Mouse (Mus musculus): ENCODE results near the gene Myef2.
"Not testable (repeated sequence)": the region's sequence is repeated elsewhere in the genome, so short reads cannot be mapped to it uniquely, and the experiment has no call there.

Myef2 gene

DNA sequence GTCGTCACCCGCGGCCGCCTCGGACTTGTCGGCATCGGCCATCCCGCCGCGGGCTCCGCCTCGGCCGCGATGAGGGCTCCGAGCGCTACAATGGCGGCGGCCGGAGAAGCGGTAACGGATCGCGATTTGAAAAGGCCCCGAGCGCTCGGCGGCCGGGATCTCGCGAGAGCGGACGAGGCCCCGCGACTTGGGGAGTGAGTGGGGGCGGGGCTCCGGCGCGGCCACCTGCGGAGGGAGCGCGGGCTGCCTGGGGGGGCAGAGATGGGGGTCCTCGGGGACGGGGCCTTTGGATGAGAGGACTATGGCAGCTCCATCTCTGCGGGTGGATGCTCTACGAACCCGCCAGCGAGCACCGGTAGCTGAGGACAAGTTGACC is at the start of gene Myef2:
Gene Myef2, minus strand, starts transcription at position 185 of the 376 bp plus-strand sequence.
- peak; percentile 82 for DNase-seq (ENCODE audit: low read depth, low spot score)

DNA sequence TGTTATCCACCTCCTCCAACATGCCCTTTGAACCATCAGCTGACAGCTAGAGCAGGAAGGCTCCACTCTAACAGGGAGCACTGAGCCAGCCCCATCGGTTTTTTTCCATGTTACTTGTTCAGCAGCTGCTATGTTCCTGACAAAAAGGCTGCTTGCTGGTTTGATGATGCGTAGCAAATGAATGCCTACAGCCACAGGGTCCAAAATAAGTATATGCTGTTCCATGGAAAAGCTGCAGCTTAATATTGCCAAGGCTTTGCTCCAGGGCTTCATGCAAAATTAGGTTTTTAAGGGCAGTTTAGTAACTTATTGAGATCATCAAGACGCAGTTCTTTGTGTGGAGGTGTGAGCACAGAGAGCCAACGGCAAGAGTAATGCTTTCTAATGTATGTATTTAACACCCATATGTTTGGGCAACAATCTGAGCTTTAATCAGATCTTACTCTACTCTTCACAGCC is 38.6 kb upstream of the Myef2 start:
- no peak for DNase-seq (ENCODE audit: low read depth, low spot score)

DNA sequence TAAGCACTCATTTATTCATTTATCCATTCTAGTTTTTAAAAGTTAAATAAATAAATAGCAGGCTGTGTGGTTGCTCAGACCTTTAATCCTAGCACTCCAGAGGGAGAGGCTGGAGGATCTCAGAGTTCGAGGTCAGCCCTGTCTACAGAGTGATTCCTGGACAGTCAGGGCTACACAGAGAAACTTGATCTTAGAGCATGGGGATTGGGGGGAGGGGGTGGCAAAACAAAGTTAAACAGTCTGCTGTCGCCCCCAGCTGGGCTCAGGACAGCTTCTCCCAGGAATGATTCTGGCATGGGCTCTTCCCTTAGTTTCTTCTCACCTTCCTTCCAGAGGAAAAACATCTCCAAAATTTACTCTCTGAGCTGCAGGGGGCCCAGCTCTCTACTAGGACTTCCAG is 32.0 kb upstream of the Myef2 start:
- no peak for DNase-seq (ENCODE audit: low read depth, low spot score)

DNA sequence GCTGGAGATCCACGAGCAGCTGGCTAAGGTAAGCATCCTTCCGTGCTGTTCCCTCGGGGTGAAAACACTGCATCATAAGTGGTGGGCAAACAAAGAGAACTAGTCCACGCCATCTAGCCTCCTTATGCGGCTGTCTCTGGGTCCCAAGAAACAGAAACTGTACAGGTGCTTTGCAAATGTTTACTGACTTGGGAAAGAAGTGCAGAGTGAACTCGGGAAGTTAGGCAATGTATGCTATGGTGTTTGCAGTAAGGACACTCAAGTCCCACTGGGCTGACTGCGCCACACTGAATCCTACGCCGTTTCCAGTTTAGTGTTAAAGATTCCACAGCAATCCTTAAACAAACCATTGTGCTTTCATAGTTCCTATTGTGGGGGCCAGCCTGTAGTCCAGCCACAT is 30.8 kb upstream of the Myef2 start:
- DNase-seq (ENCODE audit: low read depth, low spot score): no peak

DNA sequence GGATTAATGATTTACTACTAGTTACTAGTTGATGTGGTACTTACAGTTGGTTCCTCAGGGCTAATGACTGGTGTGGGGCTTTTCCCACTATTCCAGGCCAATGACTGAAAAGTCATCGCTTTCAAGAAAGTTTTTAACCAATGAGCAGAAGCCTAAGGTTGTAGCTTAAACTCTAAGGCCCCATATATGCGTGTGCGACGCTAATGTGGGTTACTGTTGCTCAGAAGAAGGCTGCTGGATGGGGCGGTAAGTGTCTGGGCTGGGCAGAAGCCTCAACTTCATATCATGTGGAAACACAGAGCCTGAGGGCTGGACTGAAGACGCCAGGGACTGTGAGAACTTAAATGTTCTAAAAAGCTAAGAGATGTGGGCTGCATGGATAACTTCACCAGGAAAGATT is 28.9 kb upstream of the Myef2 start, which contains the start of gene Slc12a1:
Gene Slc12a1, plus strand, starts transcription at position 118 of the 400 bp plus-strand sequence.
- no peak for DNase-seq (ENCODE audit: low read depth, low spot score)

DNA sequence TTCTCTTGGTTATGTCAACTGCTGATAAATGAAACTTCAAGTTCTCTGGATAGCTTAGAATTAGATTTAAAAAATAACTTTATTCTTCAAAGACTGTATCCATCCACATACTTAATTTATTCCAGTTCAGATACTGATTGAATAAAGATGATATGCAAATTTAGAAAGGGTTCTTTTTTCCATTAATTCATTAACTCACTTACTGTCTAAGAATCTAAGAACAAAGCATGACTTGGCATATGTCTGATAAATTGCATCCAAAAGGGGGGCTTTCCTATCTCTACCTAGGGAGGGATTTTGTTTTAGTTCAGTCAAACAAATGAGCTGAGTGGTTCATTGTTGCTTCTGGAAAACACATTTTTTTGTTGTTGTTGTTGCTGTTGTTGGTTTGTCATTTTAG is 18.9 kb upstream of the Myef2 start:
- no peak for DNase-seq (ENCODE audit: low read depth, low spot score)

DNA sequence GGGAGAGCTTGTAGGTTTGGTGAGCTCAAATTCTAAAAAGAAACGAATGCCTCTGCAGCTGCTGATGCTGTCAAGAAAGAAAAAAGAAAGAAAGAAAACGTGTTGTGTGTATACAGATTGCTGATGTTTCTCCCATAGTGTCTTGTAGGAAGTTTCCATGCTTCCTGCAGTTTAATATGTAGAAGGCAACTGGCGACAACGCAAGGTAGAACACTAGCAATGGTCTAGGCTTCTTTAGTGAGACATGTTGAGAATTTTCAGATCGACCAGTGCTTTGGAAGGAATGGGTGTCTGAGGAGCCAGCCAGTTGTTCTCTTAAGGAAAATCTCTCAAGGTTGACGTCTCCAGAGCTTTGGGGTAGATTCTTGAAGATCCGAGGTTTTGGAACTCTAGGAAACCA is 13.4 kb upstream of the Myef2 start:
- no peak for DNase-seq (ENCODE audit: low read depth, low spot score)

DNA sequence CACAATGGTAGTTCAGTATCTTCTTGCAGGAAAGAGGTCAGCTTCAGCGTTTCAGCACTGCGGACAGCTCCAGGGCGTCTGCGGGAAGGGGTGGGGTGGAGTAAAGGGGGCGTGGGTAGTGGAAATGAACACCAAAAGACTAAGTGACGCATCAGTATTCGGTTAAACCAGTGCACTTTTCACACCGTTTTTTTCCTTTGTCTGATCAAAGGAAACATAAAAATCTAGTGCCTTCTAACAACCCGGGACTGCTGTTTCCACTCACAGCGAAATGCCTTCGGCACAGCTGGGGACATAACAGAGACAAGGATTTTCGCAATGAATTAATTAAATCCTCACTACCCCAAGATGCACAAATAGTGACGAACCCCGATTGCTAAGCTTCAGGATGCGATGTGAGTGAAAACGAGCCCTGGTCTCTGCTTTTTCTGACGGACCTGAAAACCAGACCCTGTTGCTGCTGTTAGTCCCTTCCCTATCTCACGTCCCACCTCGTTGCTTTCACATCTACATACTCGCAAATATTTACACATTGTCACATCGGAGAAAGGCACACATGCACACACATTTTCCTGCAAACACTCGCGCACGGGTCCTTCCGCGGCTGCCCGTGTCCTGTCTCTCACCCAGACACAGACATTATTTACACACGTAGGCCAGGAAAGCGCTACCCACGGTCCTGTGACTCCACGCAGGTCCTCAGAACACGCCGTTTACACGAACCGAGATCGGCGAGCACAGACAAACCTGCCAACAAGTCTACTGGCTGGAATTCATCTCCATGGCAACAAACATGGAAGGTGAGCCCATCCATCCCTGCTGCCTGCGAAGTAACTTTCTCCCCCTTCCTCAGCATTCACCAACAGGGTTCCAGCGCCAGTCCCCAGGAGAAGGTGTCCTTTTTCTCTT is 12.7 kb upstream of the Myef2 start, which contains the start of gene Ctxn2:
Gene Ctxn2, plus strand, starts transcription at position 790 of the 909 bp plus-strand sequence.
- peak; percentile 89 for DNase-seq (ENCODE audit: low read depth, low spot score)

DNA sequence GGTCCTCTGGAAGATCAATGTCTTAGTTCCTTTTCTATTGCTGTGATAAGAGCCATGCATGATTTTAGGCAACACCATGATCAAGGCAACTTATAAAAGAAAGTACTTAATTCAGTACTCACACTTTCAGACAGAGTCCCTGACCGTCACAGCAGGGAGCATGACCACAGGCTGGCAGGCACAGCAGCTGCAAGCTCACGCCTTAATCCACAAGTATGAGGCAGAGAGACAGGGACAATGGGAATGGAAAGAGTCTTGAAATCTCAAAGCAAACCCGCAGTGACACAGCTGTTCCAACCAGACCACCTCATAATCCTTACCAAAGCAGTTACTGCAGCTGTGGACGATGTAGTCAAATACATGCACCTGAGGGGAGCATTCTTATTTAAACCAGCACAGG is 10.7 kb upstream of the Myef2 start:
- DNase-seq (ENCODE audit: low read depth, low spot score): no peak

DNA sequence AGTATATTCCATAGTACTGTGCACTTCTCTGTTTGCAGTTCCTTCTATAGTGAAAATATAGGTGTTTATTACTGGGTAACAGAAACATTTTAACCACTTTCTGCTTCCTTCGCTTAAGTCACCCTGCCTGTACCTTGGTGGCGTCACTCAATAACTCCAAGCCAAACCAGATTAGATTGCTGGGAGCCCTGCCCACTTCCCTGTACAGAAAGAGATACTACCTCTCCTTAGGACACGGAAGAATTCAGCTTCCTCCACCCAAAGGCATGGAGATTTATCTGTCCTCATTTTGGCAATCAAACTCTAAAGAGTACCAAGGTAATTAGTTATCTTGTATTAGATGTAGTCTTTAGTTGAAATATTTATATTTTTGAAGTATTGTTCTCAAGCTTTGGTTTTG is 3.3 kb upstream of the Myef2 start:
- DNase-seq (ENCODE audit: low read depth, low spot score): no peak

DNA sequence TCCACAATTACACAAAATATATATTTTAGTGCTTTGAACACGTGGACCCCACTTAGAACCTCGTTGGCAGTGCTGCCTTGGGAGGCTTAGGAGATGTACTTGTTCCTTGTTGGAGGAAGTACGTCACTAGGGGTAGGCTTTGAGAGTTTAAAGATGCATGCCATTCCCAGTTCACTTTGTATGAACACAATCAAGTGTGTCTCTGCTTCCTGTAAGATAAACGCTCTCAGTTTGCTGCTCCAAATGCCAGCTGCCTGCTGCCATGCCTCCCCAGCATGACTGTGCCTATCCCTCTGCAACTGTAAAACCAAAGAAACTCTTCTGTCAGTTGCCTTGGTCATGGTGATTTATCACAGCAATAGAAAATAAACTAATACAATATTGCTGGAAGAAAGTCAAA is 2.4 kb upstream of the Myef2 start:
- no peak for DNase-seq (ENCODE audit: low read depth, low spot score)

DNA sequence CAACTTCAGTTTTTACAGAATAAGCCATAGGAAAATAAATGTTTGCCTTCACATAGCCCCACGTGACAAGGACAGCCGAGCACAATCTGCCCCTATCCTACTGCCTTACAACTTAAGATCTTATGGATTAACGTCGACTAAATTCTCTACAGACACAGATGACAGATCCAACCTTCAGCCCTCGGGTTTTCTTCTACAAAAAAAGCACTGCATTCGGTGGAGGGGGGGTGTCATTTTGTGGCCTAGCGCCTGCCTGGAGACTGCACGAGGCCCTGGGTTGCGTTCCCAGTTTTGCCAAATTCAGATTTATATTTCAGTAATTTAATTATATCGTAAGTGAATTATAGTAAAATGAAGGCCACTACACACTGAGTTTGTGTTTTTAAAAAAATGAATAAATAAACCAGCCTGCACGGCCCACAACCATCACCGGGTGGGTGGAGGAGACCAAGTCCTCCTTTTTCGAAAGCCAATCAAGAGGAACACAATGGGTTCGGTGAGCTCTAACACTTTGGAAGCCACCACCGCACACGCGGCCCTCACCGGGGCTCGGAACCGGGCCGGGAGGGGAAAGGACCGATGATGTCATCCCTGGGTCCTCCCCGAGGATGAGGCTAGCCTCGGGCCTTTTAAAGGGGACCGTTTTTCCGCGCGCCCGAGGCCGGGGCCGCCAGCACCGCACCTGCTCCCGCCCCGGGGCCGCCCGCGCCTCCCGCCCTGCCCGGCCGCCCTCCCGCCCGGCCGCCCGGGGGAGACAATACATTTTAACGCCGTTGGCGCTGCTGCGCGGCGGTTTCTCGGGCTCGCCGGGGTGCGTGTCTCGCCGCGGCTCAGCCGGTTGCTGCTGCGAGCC is 611 bp downstream of the Myef2 start:
- DNase-seq (ENCODE audit: low read depth, low spot score): peak; percentile 28

DNA sequence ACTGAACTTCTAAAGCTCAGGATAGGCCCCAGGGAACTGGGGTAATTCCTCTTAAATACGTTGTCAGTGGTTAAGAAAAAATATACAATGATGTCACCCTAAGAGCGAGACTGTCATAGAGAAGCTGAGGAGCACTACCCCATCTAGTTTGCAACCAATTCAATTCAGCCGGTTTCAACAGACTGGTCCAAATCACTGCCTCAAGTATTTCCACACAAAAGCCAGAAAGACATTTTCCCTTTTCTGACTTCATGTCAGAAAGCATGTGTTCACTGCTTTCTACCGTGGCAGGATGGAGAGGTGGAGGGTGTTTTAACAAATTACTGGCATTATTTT is 1.2 kb downstream of the Myef2 start:
- DNase-seq (ENCODE audit: low read depth, low spot score): peak; percentile 5

DNA sequence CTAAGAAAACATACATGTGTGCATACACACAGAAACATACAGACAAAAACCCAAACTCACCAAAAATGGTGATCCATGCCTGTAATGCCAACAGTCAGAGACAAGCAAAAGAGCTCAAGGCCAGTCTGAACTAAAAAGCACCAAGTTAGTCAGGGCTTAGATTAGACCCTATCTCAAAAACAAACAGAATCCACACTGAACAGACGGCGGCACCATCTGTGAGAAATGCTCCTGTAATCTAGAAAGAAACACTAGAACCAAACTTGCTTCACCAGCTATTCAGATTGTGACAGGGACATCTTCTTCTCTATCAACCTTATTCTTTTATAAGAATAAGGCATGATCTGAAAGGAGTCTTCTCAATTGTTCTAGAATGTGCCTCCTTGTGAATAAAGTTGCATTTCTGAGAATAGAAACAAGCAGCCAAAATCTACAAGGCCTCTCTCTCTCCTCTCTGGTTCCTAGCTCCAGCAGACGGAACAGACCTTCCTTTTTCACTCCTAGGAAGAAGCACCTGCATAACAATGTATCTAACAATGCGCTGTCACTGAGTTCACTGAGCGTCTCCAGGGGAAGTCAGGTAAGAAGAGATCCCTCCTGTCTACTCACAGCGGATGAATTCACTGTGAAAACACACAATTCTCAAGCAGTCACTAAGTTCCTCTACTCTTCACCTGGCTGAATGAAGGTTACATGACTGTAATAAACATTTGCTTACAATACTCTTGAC is 3.9 kb downstream of the Myef2 start:
- no peak for DNase-seq (ENCODE audit: low read depth, low spot score)

DNA sequence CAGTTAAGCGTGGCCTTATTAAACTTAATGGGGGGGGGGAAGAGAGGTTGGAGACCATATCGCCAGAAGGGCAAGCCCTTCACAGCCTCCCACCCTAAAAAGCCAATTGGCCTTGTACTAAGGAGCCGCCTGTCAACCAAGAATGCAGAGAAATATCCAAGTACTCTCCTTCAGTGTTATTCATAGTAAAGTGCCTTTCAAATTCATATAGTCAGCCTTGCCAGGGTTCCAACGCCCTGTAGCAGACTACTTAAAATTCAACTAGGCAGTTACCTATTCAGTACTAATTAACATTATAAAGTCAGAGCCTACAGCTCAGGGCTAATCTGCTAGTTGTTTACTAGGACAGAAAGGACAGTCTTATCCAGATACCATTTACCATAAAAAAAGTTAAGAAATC is 16.9 kb downstream of the Myef2 start:
- not testable (repeated sequence) for DNase-seq (ENCODE audit: low read depth, low spot score)

DNA sequence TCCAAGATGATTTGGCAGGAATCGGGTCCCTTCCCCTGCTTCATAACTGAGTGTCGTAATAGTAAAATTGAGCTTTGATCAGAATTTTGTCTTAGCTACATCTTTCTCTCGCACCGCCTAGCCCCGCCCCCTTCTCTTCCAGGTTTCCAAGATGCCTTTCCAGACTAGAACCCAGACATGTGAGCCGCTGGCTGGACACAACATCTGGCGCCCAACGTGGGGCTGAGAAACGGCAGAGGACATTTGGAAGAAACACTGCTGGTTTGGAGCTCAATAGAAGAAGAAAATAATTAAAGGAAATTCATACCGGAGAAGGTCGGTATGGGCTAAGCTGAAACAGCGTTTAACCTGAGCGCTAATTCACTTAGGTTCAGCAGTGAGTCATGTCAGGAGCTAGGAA is 19.0 kb downstream of the Myef2 start:
- not testable (repeated sequence) for DNase-seq (ENCODE audit: low read depth, low spot score)

DNA sequence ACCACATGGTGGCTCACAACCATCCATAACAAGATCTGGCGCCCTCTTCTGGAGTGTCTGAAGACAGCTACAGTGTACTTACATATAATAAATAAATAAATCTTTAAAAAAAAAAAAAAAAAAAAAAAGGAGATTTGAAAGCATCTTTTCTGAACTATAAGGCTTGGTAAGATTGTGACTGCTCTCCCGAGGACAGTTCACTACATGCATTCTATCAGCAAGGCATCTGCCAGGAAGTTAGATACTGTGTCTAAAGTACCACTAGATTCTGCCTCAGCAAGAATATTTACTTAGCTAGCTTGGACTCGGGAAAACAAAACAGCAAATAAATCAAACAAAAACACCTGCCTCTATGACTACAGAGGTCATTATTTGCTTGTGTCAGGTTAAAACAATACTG is 31.3 kb downstream of the Myef2 start:
- not testable (repeated sequence) for DNase-seq (ENCODE audit: low read depth, low spot score)

DNA sequence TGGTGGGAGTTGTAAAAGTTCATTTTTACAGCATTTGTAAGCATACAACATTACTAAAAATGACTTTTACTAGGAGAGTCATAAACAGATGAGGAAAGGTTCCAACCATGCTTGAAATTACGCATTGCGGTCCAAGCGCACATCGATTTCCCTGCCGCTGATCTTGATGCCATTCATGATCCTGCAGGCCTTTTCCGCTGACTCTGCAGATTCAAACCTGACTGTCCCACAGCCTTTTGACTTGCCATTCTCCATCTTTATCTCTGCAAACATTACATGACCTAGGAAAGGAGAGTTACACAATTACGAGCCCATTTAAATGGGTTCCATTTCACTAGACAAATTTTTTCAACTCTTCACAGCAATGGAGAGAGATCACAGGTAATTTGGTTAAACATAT is 34.7 kb downstream of the Myef2 start:
- no peak for DNase-seq (ENCODE audit: low read depth, low spot score)

DNA sequence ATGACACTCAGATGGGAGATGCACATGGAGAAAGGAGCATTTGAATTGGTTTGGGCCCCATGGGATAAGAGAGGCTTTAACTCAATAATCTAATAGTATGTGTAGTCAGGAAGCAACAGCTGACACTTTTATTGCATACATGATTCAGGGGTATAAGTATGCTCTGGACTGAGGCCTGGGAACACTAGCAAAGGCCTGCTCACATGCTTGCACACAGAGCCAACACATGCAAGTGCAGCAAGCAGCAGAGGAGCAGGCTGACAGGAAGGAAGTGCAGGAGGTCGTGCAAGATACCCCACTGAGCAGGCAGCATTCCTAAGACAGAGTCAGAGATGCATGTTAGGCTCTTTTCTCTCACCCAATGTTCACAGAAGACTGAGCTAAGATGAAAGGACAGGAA is 39.6 kb downstream of the Myef2 start:
- no peak for DNase-seq (ENCODE audit: low read depth, low spot score)

DNA sequence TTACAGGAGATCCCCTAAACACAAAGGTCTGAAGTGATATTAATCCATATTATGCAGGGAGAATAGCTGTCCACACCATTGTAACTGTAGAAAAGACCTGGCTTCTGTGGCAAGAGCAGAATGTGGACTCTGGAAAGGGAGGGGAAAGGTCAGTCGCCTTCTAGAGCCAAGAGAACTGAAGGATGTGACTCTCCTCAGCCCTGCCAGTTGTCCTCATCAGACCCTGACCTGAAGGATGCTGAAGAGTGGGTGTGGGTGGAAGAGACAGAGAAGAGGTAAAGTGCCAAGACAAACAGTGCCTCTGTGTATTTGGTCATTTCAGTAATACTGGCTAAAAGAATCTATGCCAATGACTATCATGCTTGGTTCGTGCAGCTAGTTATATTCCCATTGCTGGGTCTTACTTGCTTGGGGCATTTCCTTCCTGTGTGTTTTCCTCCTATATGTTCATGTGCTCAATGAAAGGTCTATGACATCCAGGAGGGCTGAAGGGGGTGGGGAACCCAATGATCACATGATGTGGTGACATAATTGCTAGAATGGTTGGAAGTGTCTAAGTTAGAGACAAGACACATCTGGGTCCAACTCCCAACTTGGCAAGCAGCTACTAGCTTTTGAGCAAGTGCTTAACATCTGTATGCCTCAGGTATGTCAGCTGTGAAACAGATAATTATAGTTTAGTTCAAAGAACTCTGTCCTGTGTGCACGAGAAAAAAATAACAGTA is 50.2 kb downstream of the Myef2 start:
- DNase-seq (ENCODE audit: low read depth, low spot score): no peak

DNA sequence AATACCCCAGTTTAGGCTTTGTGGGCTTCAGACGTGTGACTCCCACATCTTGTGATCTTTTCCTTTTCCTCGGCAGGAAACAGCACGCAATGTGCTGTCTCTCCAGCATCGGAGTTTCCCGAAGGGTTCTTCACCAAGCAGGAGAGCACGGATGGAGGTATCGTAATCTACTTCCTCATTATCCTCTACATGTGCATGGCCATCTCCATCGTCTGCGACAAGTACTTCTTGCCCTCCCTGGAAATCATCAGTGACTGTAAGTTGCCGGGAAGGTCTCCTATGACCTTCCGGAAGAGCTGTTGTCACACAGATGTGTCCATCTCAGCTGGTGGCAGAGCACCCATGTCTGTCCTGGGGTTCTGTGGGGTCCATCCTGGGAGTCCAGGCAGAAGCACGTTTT is 54.8 kb downstream of the Myef2 start:
- DNase-seq (ENCODE audit: low read depth, low spot score): no peak
